Mouse (Mus musculus) ES-E14 (cell line): Measurements from ENCODE around the gene Rnf227.

Experiments used
- MAFK ChIP-seq: IDR thresholded peaks from 2 replicates; pipeline ENCODE4 v1.6.1; 2014; ENCODE audit warnings: mild to moderate bottlenecking, low read depth, low read length, inconsistent platforms; ENCODE audit not compliant: insufficient read depth
- ZC3H11A ChIP-seq: IDR thresholded peaks from 2 replicates; pipeline ENCODE4 v1.6.1; 2012; ENCODE audit warnings: low read depth, mild to moderate bottlenecking, inconsistent platforms, low read length, borderline replicate concordance
- ZNF384 ChIP-seq: IDR thresholded peaks from 2 replicates; pipeline ENCODE4 v1.6.1; 2012; ENCODE audit warnings: low read depth, low read length, inconsistent platforms

GRCm38 (mm10) chr11:69362021-69362420 is 21.8 kb downstream of the Rnf227 start:
- TF ChIP-seq MAFK: no peak
- no peak for TF ChIP-seq ZNF384
- no peak for TF ChIP-seq ZC3H11A
